Mouse (Mus musculus) frontal cortex, adult (tissue): ENCODE measurements around the gene Fam135a.

Source experiments
- ATAC-seq: cut with Nextera tagmentation; 2 replicates; pipeline ENCODE4 v1.9.2; 2017; ENCODE audit warnings: mild to moderate bottlenecking, moderate library complexity, mixed read lengths; ENCODE audit not compliant: low TSS enrichment

Gene Fam135a

DNA sequence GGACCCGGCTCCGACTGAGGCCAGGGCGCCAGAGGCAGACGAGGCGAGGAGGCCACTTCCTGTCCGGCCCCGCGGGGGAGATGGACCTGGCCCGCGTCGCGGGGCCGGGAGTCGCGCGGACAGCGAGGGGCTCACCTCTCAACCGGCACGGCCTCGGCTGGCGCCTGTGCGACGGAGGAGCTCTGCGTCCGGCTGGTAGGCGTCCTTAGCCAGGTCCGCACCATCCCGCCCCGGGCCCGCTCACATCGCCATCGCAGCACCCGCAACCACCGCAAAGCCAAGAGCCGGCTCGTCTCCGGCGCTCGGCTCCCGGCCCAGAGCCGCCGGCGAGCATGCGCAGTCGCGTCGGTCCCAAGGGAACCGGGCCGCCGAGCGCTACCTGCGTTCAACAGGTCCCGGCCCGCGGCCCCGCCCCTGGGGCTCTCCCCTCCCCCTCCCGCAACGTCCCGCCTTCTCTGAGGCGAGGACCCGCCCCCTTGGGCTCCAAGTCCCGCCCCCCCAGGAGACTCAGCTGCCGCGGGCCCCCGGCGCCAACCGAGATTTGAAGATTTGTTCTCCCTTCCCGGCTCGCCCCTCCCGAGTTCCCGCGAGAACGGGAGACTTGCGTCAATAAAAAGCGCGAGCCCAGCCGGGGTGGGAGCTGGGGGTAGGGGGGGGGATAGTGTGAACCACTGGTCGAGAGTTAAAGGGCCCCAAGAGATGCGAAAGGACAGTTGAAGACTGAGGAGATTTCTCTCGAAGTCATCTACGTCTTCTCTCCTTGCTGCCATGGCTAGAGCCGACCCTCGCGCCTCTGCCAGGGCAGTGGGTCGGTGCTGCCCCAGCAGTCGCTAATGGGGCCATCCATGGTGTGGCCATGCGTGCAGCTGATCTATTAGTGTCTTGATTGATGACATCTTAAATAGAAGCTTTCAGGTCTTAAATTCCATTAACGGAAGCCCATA lies at the start of gene Fam135a:
Fam135a (minus strand) TSS at position 416 of the 944 bp plus-strand sequence.
- peak; percentile 89 for ATAC-seq

DNA sequence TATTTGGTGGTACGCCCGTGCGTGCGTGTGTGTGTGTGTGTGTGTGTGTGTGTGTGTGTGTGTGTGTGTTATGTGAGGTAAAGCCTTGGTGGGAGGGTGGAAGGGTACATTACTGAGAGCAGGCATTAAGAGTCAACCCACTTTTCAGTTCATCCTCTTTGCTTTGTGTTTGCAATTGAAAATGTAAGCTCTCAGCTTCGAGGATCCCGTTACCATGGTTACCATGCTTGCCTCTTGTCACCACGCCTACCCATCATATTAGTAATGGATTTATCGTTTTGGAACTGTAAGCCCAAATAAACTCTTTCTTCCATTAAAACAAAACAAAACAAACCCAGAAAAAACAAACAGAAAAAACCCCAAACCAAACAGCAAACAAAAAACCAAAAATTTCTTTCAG lies 43.4 kb upstream of the Fam135a start:
- ATAC-seq, result no peak

DNA sequence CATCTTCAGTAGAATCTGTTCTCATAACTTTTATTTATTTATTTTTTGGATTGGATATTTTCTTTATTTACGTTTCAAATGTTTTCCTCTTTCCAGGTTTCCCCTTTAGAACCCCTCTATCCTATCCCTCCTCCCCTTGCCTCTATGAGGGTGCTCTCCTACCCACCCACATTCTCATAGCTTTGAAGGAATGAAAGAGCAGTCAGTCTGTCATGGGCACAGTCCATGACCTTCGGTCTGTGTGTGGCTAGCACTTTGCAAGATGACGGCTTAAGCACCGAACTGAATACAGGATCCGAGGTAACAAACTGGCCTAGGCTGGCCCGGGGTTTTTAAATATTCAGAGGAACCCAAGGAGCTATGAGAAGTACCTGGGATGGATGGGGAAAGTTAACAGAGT lies 40.4 kb upstream of the Fam135a start:
- ATAC-seq, result no peak

DNA sequence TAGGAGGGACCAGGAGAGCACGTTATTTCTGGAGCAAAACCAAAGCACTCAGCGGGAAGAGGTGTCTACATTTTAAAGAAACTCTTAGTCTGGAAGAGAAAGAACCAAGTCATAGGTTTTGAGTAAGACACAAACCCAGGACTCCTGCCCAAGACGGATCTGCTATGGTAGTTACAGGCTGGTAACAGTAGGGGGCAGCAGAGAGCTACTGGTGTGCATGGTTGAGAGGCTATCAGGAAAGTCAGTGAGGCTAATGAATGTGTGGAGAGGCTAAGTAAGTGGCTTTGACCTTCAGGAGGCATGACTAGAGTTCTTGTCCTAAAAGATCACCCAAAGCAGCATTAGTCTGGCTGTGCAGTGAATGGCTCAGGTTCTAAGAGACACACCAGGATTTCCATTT lies 37.0 kb upstream of the Fam135a start:
- ATAC-seq, result peak; percentile 83

GRCm38 (mm10) chr1:24134792-24135191 lies 34.7 kb upstream of the Fam135a start:
- ATAC-seq, result peak; percentile 83

DNA sequence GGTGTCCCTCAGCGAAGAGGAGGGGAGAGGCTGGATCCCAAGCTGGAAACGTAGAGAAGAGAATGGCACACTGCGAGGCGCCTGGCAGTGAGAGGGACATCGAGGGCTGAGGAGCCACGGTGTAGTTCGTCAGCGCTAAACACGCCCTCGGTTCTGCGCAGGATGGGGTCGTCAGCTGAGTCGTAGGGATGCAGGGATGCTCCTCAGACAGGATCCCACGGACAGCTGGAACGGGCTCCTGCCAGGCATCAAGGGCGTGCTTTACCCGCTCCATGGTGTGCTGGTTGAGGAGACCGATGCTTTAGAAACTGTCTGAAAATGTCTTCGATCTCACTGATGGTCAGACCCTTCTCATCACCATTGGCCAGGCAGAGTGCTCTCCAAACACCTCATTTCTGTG lies 33.7 kb upstream of the Fam135a start:
- 0 out of 2 replicates have a peak, but pooled peaks have one; percentile 39 for ATAC-seq

GRCm38 (mm10) chr1:24127866-24128265 lies 27.7 kb upstream of the Fam135a start:
- no peak for ATAC-seq

GRCm38 (mm10) chr1:24124610-24125009 lies 24.5 kb upstream of the Fam135a start:
- ATAC-seq, result no peak

DNA sequence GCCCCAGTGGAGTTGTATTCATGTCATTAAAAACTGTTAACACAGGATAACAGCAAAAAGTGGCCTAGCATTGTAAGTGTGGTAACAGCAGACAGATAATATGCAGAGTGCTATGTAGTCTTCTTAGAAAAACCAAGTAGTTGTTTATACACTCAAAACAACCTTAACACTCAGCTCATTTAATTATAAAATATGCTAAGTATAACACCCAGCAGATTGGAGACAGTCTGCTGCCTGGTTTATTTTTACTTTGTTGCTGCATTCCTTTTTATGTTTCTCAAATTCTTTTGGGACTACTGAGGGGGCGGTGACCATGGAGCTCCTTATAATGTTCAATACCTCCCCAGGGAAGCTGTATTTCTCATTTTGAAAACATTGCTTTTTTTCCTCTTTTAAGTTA lies 22.4 kb upstream of the Fam135a start:
- ATAC-seq, result peak; percentile 92

GRCm38 (mm10) chr1:24107971-24108773 lies 8.0 kb upstream of the Fam135a start:
- ATAC-seq, result peak; percentile 42

GRCm38 (mm10) chr1:24107378-24107777 lies 7.2 kb upstream of the Fam135a start:
- ATAC-seq, result peak; percentile 86

GRCm38 (mm10) chr1:24102579-24103149 lies 2.5 kb upstream of the Fam135a start:
- no peak for ATAC-seq

DNA sequence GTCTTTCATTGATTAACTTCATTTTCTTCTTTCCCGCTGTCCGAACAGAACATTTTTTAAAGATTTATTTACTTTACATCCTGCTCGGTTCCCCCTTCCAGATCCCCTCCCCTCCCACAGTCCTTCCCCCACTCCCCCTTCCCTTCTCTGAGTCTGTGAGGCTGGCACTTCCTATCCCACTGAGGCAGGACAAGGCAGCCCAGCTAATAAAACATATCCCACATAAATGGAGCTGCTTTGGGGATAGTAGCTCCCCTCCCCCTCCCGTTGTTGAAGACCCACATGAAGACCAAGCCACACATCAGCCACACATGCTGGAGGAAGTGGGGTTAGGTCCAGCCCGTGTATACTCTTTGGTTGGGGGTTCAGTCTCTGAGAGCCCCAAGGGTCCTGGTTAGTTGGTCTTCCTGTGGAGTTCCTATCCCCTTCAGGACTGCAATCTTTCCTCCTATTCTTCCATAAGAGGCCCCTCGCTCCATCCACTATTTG lies 773 bp upstream of the Fam135a start:
- no peak for ATAC-seq

DNA sequence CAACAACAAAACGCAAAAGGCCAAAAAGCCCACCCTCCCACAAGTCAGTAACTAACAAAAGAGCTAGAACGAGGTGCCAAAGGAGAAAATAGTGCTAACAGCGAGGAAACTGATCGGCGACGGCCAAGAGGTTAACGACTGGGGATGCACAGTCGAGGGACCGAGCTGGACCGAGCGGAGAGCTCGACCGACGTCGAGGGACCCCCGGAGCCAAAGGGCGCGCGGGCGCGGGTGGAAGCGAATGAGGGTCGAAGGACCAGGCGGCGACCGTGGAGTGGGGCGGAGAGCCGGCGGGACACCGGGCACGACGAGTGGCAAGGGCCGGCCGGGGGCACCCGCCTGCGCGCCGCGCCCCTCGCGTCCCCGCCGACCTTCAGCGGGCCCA lies 608 bp downstream of the Fam135a start:
- ATAC-seq, result no peak

- ATAC-seq, result no peak
These were observed 2.6 kb downstream of the Fam135a start for GRCm38 (mm10) chr1:24097541-24097940.

DNA sequence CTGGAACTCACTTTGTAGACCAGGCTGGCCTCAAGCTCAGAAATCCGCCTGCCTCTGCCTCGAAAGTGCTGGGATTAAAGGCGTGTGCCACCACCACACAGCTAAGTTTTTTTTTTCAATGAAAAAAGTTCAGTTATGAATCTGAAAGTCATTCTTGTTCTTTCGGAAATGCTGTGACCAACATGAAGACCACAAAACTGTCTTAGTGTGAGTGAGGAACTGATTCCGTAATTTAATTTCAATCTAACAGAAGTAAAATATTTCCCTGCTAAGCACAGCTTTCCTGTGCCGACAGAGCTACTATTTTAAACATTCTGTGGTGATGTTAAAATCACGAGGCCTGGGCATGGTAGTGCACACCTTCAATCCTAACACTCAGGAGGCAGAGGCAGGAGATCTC lies 7.7 kb downstream of the Fam135a start:
- no peak for ATAC-seq

GRCm38 (mm10) chr1:24090603-24091002 lies 9.5 kb downstream of the Fam135a start:
- no peak for ATAC-seq

DNA sequence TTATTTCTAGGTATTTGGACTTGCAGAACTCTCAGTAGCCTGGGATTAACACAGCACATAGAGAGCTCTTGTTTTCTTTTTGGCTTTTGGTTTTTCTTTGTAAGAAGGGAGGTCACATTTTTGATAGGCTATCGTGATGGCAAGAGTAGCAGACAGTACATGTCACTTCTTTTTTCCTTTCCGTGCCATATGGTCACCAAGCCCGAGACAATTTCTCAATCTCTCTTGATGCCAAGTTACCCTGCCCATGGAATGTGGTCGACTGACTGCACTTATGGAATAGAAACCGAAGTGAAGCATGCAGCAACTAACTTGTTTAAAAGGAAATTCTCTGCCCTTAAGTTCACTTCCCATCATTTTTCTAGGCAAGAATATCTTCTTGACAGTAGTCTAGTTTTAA lies 10.0 kb downstream of the Fam135a start:
- no peak for ATAC-seq

DNA sequence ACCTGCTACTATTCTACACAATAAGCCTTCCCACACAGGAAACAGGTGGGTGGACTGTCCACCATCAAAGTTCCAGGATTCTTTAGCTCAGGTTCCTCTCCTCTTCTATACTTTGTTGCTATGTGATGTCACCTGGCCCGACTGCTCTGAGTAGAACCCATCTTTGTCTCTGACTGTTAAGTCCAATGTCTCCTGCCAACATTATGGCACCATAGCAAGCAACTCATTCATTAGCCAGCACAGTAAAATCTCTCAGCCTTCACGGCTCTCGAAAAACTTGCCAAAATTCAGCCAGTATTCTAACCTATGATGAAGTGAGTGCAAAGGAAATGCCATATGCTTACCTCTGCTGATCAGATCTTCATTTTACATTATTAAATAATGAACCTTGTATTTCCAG lies 14.0 kb downstream of the Fam135a start:
- no peak for ATAC-seq

DNA sequence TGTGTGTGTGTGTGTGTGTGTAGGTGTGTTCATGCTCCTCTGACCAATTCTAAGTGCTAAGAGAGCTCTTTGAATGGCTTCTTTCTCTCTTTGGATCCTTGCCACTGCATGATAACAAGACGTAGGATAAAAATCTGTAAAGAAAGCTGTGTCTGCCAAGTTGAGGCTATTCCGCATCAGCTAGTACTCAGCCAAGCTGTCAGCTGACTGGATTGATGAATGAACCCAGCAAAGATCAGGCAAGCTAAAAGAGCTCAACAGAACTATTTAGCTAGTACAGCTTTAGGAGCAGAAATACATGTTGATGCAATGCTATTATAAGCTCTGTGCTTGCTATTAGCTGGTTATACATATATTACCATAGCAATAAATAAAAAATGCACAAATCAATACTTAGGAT lies 25.7 kb downstream of the Fam135a start:
- ATAC-seq, result peak; percentile 72

GRCm38 (mm10) chr1:24073386-24074248 lies 26.5 kb downstream of the Fam135a start:
- ATAC-seq, result no peak
